Mouse (Mus musculus) limb, embryonic 13.5 days (tissue): Measurements from ENCODE around the gene Tbc1d1. TPM values are rescaled to one million over a fixed set of nuclear protein-coding genes. Genes with fewer than 3 reads are reported as not detected.
A peak's percentile ranks its signal among the peaks of the same experiment; 100 is the strongest.

ENCODE experiments used
- ATAC-seq: fragments of 200-750 bp; cut with Nextera tagmentation; 2 replicates; pipeline ENCODE4 v1.8.0; 2017; ENCODE audit warnings: low read depth, moderate number of reproducible peaks, moderate TSS enrichment; ENCODE audit not compliant: low FRiP score
- H3K27ac ChIP-seq: fragments of 300-500 bp; sonication (generic); 2 replicates; pipeline ENCODE4 v1.5.1; 2015; ENCODE audit warnings: inconsistent platforms, mild to moderate bottlenecking, moderate library complexity
- H3K27me3 ChIP-seq: fragments of 300-500 bp; sonication (generic); 2 replicates; pipeline ENCODE4 v1.6.1; 2015; ENCODE audit warnings: mild to moderate bottlenecking, inconsistent platforms
- H3K36me3 ChIP-seq: fragments of 300-500 bp; sonication (generic); 2 replicates; pipeline ENCODE4 v1.6.1; 2015; ENCODE audit warnings: inconsistent platforms, mild to moderate bottlenecking, moderate library complexity
- H3K4me1 ChIP-seq: fragments of 300-500 bp; sonication (generic); 2 replicates; pipeline ENCODE4 v1.6.1; 2015; ENCODE audit warnings: inconsistent platforms
- H3K4me2 ChIP-seq: fragments of 300-500 bp; sonication (generic); replicated peaks from 2 replicates; pipeline ENCODE4 v1.6.1; 2015; ENCODE audit warnings: inconsistent platforms, mild to moderate bottlenecking, moderate library complexity
- H3K4me3 ChIP-seq: fragments of 300-500 bp; sonication (generic); 2 replicates; pipeline ENCODE4 v1.5.1; 2015; ENCODE audit warnings: moderate library complexity, mild to moderate bottlenecking, inconsistent platforms
- H3K9ac ChIP-seq: fragments of 300-500 bp; sonication (generic); 2 replicates; pipeline ENCODE4 v1.6.1; 2015; ENCODE audit warnings: mild to moderate bottlenecking, inconsistent platforms
- H3K9me3 ChIP-seq: fragments of 300-500 bp; sonication (generic); 2 replicates; pipeline ENCODE4 v1.6.1; 2016; ENCODE audit warnings: inconsistent platforms
- WGBS: fragments of 180-500 bp; shearing (Covaris S2); methylation state at CpG from one replicate; pipeline ENCODE4 v1.1.7; 2015; 5-methylcytosine and 5-hydroxymethylcytosine counted together
- polyA plus RNA-seq: library from polyadenylated mRNA; unstranded; fragments of >200 nt; fragmentation: Nextera tagmentation; extraction: Ambion mirVana; gene quantifications from 2 replicates; pipeline ENCODE4 v1.2.1, GENCODE M21; 2015

Tbc1d1 gene
- polyA plus RNA-seq, 1 experiment from 2014 or later: 29.1 TPM

- peak overlapping the region; percentile 78 for H3K9ac ChIP-seq
- peaks cover 36% of the 10 kb centered on the region for H3K4me1 ChIP-seq
- no peaks in the 10 kb centered on the region for H3K9me3 ChIP-seq
- H3K4me3 ChIP-seq: peak overlapping the region; percentile 77
- peak overlapping the region; percentile 78 for H3K27ac ChIP-seq
- peak; percentile 73 for ATAC-seq
- no peaks in the 10 kb centered on the region for H3K36me3 ChIP-seq
- H3K4me2 ChIP-seq: peak overlapping the region; percentile 81
- WGBS: under 1% methylated on average over 30 of the region's 33 CpGs
- no peaks in the 10 kb centered on the region for H3K27me3 ChIP-seq
Measured at GRCm38 (mm10) chr5:64230507-64231041, 74.5 kb downstream of the Tbc1d1 start.

- Histone ChIP-seq H3K9ac (no peak overlapping the region), H3K27ac (no peak overlapping the region), H3K36me3 (no peaks in the 10 kb centered on the region), H3K4me3 (no peak overlapping the region), H3K4me2 (no peak overlapping the region), H3K4me1 (peaks cover 42% of the 10 kb centered on the region), H3K27me3 (no peaks in the 10 kb centered on the region), H3K9me3 (no peaks in the 10 kb centered on the region)
- no peak for ATAC-seq
- 74% methylated on average over 9 of the region's 9 CpGs for WGBS
Measured at GRCm38 (mm10) chr5:64232872-64233271, 76.8 kb downstream of the Tbc1d1 start.

GRCm38 (mm10) chr5:64234269-64234985 is 78.3 kb downstream of the Tbc1d1 start:
- H3K27ac ChIP-seq: no peak overlapping the region
- H3K27me3 ChIP-seq: no peaks in the 10 kb centered on the region
- H3K9me3 ChIP-seq: no peaks in the 10 kb centered on the region
- H3K36me3 ChIP-seq: no peaks in the 10 kb centered on the region
- 66% methylated on average over 8 of the region's 8 CpGs for WGBS
- ATAC-seq: no peak
- peaks cover 38% of the 10 kb centered on the region for H3K4me1 ChIP-seq
- no peak overlapping the region for H3K9ac ChIP-seq
- H3K4me3 ChIP-seq: no peak overlapping the region
- no peak overlapping the region for H3K4me2 ChIP-seq

GRCm38 (mm10) chr5:64235250-64235649 is 79.1 kb downstream of the Tbc1d1 start:
- Histone ChIP-seq H3K4me1 (peaks cover 35% of the 10 kb centered on the region), H3K9ac (no peak overlapping the region), H3K27ac (no peak overlapping the region), H3K9me3 (no peaks in the 10 kb centered on the region), H3K4me3 (no peak overlapping the region), H3K27me3 (no peaks in the 10 kb centered on the region), H3K4me2 (no peak overlapping the region), H3K36me3 (no peaks in the 10 kb centered on the region)
- ATAC-seq: no peak
- 90% methylated on average over 3 of the region's 3 CpGs for WGBS

DNA sequence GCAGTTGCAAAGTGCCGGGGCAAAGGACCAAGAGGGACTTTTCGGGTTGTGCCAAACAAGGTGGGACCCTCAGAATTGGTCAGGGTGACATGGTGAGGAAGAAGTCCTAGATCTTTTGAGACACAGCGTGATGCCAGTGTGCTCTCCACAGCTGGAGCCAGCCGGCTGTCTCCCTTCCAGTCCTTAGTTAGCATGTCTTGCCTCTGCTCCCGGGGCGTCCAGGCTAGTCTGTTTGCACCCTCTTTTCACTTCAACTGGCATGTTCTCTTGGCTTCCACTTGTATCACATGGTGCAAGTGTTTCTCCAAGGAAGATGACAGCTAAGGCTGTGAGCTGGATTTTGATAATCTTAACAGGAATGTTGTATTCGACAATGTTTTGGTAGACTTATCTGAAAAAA is 80.5 kb downstream of the Tbc1d1 start:
- H3K27me3 ChIP-seq: no peaks in the 10 kb centered on the region
- H3K9me3 ChIP-seq: no peaks in the 10 kb centered on the region
- peaks cover 33% of the 10 kb centered on the region for H3K4me1 ChIP-seq
- no peaks in the 10 kb centered on the region for H3K36me3 ChIP-seq
- 73% methylated on average over 7 of the region's 7 CpGs for WGBS
- H3K9ac ChIP-seq: no peak overlapping the region
- H3K27ac ChIP-seq: no peak overlapping the region
- no peak for ATAC-seq
- no peak overlapping the region for H3K4me3 ChIP-seq
- no peak overlapping the region for H3K4me2 ChIP-seq

DNA sequence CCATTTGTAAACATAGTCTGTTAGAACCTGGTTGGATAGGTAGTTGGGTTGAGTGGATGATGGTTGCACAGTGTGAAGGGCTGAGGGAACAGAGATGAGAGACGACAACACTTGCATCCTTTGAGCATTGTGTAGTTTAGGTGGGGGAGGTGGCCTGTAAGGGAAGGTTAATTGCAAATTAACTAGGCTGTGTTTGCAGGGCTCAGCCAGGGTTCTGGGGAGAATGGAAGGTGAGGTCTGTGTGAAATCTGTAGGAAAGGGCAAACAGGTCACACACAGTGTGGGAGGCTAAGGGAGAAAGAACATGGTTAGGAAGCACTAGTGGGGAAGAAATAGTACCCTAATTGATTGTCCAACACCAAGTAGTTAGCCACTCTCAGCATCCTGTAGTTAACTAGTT is 81.2 kb downstream of the Tbc1d1 start:
- ATAC-seq: no peak
- WGBS: 30% methylated on average over 1 of the region's 1 CpGs
- no peak overlapping the region for H3K27ac ChIP-seq

GRCm38 (mm10) chr5:64237693-64238092 is 81.6 kb downstream of the Tbc1d1 start:
- no peak for ATAC-seq
- Histone ChIP-seq H3K9me3 (no peaks in the 10 kb centered on the region), H3K4me2 (no peak overlapping the region), H3K4me3 (no peak overlapping the region), H3K36me3 (no peaks in the 10 kb centered on the region), H3K4me1 (peaks cover 28% of the 10 kb centered on the region), H3K27me3 (no peaks in the 10 kb centered on the region), H3K27ac (no peak overlapping the region), H3K9ac (no peak overlapping the region)
- WGBS: 63% methylated on average over 3 of the region's 3 CpGs

More for the DNA sequence above, 81.2 kb downstream of the Tbc1d1 start:
- no peaks in the 10 kb centered on the region for H3K27me3 ChIP-seq
- H3K9ac ChIP-seq: no peak overlapping the region
- no peaks in the 10 kb centered on the region for H3K36me3 ChIP-seq
- H3K4me2 ChIP-seq: no peak overlapping the region
- H3K4me3 ChIP-seq: no peak overlapping the region
- peaks cover 27% of the 10 kb centered on the region for H3K4me1 ChIP-seq
- no peaks in the 10 kb centered on the region for H3K9me3 ChIP-seq

DNA sequence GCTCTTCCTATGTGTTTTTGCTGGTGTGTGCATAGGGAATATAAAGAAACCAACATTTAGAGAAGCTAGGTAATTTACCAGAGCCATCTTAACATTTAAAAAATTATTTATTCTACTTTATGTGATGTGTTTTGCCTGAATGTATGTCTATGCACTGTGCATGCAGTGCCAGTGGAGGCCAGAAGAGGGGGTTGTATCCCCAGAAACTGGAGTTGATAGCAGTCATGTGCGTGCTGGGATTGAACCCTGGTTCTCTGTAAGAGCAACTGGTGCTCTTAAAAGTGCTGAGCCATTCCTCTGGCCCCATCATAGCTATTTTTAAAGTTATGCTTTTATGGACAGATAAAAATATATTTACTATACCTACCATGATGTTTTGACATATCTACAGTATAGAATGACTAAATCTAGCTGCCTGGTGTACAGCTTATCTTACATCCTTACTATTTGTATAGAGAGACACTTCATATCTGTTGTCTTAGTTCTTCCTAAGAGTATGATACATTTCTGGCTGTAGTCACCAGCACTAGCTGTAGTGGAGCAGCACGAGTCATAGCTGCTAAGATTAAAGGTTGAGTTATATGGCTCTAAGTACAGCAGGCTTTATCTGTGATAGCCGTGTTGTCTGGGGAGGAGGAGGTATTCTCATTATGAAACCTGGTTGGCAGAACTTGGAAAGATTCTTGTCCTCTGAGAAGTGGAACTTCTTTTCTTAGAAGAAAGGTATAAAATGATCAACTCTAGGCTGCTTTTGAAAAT is 83.0 kb downstream of the Tbc1d1 start:
- H3K4me2 ChIP-seq: no peak overlapping the region
- H3K36me3 ChIP-seq: no peaks in the 10 kb centered on the region
- no peak overlapping the region for H3K4me3 ChIP-seq
- no peak for ATAC-seq
- peaks cover 36% of the 10 kb centered on the region for H3K4me1 ChIP-seq
- H3K9me3 ChIP-seq: no peaks in the 10 kb centered on the region
- no peak overlapping the region for H3K27ac ChIP-seq
- 79% methylated on average over 3 of the region's 3 CpGs for WGBS
- H3K9ac ChIP-seq: no peak overlapping the region
- H3K27me3 ChIP-seq: no peaks in the 10 kb centered on the region

- Histone ChIP-seq H3K9me3 (no peaks in the 10 kb centered on the region), H3K27me3 (no peaks in the 10 kb centered on the region), H3K4me1 (peaks cover 31% of the 10 kb centered on the region), H3K4me3 (no peak overlapping the region), H3K4me2 (no peak overlapping the region), H3K9ac (no peak overlapping the region), H3K36me3 (no peaks in the 10 kb centered on the region), H3K27ac (no peak overlapping the region)
- no peak for ATAC-seq
- 82% methylated on average over 13 of the region's 13 CpGs for WGBS
Measured at GRCm38 (mm10) chr5:64240941-64241682, 85.0 kb downstream of the Tbc1d1 start.

GRCm38 (mm10) chr5:64241867-64242266 is 85.8 kb downstream of the Tbc1d1 start:
- WGBS: 90% methylated on average over 8 of the region's 8 CpGs
- no peak overlapping the region for H3K4me2 ChIP-seq
- H3K36me3 ChIP-seq: no peaks in the 10 kb centered on the region
- H3K4me1 ChIP-seq: peaks cover 31% of the 10 kb centered on the region
- no peak overlapping the region for H3K27ac ChIP-seq
- no peaks in the 10 kb centered on the region for H3K27me3 ChIP-seq
- no peak overlapping the region for H3K4me3 ChIP-seq
- H3K9ac ChIP-seq: no peak overlapping the region
- ATAC-seq: no peak
- no peaks in the 10 kb centered on the region for H3K9me3 ChIP-seq

DNA sequence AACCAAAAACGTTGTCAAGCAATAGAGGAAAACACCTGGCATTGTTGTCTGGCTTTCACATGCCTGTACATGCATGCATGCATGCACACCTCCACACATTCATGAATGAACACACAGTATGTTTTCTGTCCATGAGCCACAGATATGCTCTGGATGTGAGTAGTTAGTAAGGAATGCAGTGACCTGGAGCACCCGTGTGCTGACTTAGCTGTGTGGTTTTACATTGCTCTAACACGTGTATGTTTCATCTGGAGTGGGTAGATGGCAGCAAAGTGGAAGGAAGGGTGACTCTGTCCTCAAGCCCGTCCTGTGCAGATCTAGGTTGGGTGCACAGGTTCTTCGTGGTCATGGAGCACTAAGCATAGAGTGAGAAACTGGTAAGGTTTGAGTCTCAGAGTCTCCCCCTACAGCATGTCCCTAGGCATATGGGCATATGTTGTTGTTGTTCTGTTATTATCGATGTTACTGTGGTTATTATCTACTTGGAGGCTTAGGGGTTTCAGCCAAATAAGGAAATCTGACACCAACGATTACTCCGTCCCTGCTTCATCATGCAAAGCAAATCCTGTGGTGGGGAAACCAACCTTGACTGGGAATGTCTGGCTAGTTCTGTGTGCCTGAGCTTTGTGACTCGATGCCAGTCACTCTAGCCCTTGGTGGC is 86.8 kb downstream of the Tbc1d1 start:
- H3K36me3 ChIP-seq: no peaks in the 10 kb centered on the region
- no peak overlapping the region for H3K4me3 ChIP-seq
- no peaks in the 10 kb centered on the region for H3K9me3 ChIP-seq
- H3K9ac ChIP-seq: no peak overlapping the region
- H3K27me3 ChIP-seq: no peaks in the 10 kb centered on the region
- 66% methylated on average over 9 of the region's 9 CpGs for WGBS
- no peak overlapping the region for H3K27ac ChIP-seq
- H3K4me1 ChIP-seq: peaks cover 25% of the 10 kb centered on the region
- no peak overlapping the region for H3K4me2 ChIP-seq
- no peak for ATAC-seq
